Mouse (Mus musculus): ENCODE measurements around the gene E2f8. TPM values are rescaled to one million over a fixed set of nuclear protein-coding genes. Genes with fewer than 3 reads are reported as not detected.

Gene E2f8
- total and polyA plus RNA-seq, 3 experiments: 8.9 to 49.4 (median 39.3) TPM

- Histone ChIP-seq H3K4me3 (ENCODE audit: control insufficient read depth in 1 of 2, insufficient read depth in 1 of 2, low read depth in 2 of 2, low read length in 2 of 2) (peak overlapping the region; percentile 12 to 63; a peak in 3 of 4 replicates), H3K79me2 (ENCODE audit: control insufficient read depth, insufficient read depth, low read length, poor library complexity) (no peaks in the 10 kb centered on the region), H3K9ac (ENCODE audit: control insufficient read depth, low read depth, low read length, poor library complexity, severe bottlenecking) (peak overlapping the region; percentile 41), H3K27ac (ENCODE audit: control insufficient read depth, low read depth, low read length) (no peak overlapping the region), H3K9me3 (replicated peaks; ENCODE audit: insufficient read depth, low read length) (no peaks in the 10 kb centered on the region), H3K36me3 (ENCODE audit: control insufficient read depth in 1 of 2, insufficient read depth in 2 of 2, low read length in 2 of 2) (no peaks in the 10 kb centered on the region), H3K27me3 (ENCODE audit: control insufficient read depth in 1 of 2, insufficient read depth in 2 of 2, low read length in 2 of 2) (peaks cover 1 to 3% of the 10 kb centered on the region in 2 experiments; a peak in 2 of 4 replicates), H3K4me1 (ENCODE audit: control insufficient read depth in 1 of 2, insufficient read depth in 2 of 2, low read length in 2 of 2) (peaks cover 0 to 2% of the 10 kb centered on the region in 2 experiments; a peak in 1 of 4 replicates)
- peak; percentile 65 for DNase-seq (ENCODE audit: low read depth, low spot score)
- TF ChIP-seq RAD21 (IDR thresholded peaks at IDR 0.05; ENCODE audit: low read depth, low read length) (peak; percentile 71), CTCF (IDR thresholded peaks at IDR 0.05 in 2 of 3, conservative IDR thresholded peaks at IDR 0.05 in 1 of 3; ENCODE audit: control insufficient read depth in 1 of 3, insufficient read depth in 1 of 3, low read depth in 2 of 3, low read length in 3 of 3, poor library complexity in 1 of 3, severe bottlenecking in 1 of 3) (peak; percentile 82 to 89 (median 87)), SMC3 (IDR thresholded peaks at IDR 0.05; ENCODE audit: low read depth, low read length) (peak; percentile 87), ZC3H11A (IDR thresholded peaks at IDR 0.05; ENCODE audit: low read depth, low read length) (peak; percentile 57), USF1 (IDR thresholded peaks at IDR 0.05; ENCODE audit: low read depth, low read length) (no peak)
Measured at GRCm38 (mm10) chr7:48894152-48894551, 12.8 kb upstream of the E2f8 start.

- H3K9me3 ChIP-seq (replicated peaks; ENCODE audit: insufficient read depth, low read length): no peaks in the 10 kb centered on the region
- H3K4me3 ChIP-seq (ENCODE audit: control insufficient read depth in 1 of 2, insufficient read depth in 1 of 2, low read depth in 2 of 2, low read length in 2 of 2): no peak overlapping the region
- no peak overlapping the region for H3K9ac ChIP-seq (ENCODE audit: control insufficient read depth, low read depth, low read length, poor library complexity, severe bottlenecking)
- no peaks in the 10 kb centered on the region for H3K79me2 ChIP-seq (ENCODE audit: control insufficient read depth, insufficient read depth, low read length, poor library complexity)
- no peak overlapping the region for H3K27ac ChIP-seq (ENCODE audit: control insufficient read depth, low read depth, low read length)
- DNase-seq (ENCODE audit: low read depth, low spot score): no peak
- peaks cover 3 to 4% of the 10 kb centered on the region in 2 experiments; a peak in 2 of 4 replicates for H3K27me3 ChIP-seq (ENCODE audit: control insufficient read depth in 1 of 2, insufficient read depth in 2 of 2, low read length in 2 of 2)
- 0 out of 4 replicates have a peak, but pooled peaks cover 0 to 2% of the 10 kb centered on the region in 2 experiments for H3K4me1 ChIP-seq (ENCODE audit: control insufficient read depth in 1 of 2, insufficient read depth in 2 of 2, low read length in 2 of 2)
- no peaks in the 10 kb centered on the region for H3K36me3 ChIP-seq (ENCODE audit: control insufficient read depth in 1 of 2, insufficient read depth in 2 of 2, low read length in 2 of 2)
- no peak for TF ChIP-seq ELF1 (IDR thresholded peaks at IDR 0.05; ENCODE audit: low read depth, low read length)
- no peak for TF ChIP-seq SIN3A (IDR thresholded peaks at IDR 0.05; ENCODE audit: low read length)
- no peak for TF ChIP-seq SMC3 (IDR thresholded peaks at IDR 0.05; ENCODE audit: low read depth, low read length)
- TF ChIP-seq GABPA (IDR thresholded peaks at IDR 0.05; ENCODE audit: low read depth, low read length): no peak
- no peak for TF ChIP-seq MEF2A (IDR thresholded peaks at IDR 0.05; ENCODE audit: extremely low read depth, insufficient replicate concordance, low read depth, low read length, poor library complexity, severe bottlenecking)
- no peak for TF ChIP-seq MAZ (IDR thresholded peaks at IDR 0.05; ENCODE audit: low read depth, low read length)
- TF ChIP-seq ETS1 (IDR thresholded peaks at IDR 0.05; ENCODE audit: low read depth, low read length): no peak
- no peak for TF ChIP-seq TBP (IDR thresholded peaks at IDR 0.05; ENCODE audit: low read depth, low read length)
- TF ChIP-seq POLR2AphosphoS5 (IDR thresholded peaks at IDR 0.05; ENCODE audit: borderline replicate concordance, low read depth, low read length): no peak
- TF ChIP-seq EP300 (IDR thresholded peaks at IDR 0.05; ENCODE audit: low read depth in 1 of 2, low read length in 2 of 2): no peak
- no peak for TF ChIP-seq MAX (IDR thresholded peaks at IDR 0.05; ENCODE audit: low read length)
- TF ChIP-seq RCOR1 (IDR thresholded peaks at IDR 0.05; ENCODE audit: low read depth, low read length): no peak
- TF ChIP-seq TAL1 (IDR thresholded peaks at IDR 0.05; ENCODE audit: low read length): no peak
- TF ChIP-seq MXI1 (IDR thresholded peaks at IDR 0.05; ENCODE audit: low read depth, low read length): no peak
- TF ChIP-seq MAFK (IDR thresholded peaks at IDR 0.05; ENCODE audit: borderline replicate concordance, low read depth, low read length): no peak
- TF ChIP-seq E2F4 (IDR thresholded peaks at IDR 0.05; ENCODE audit: borderline replicate concordance, low read depth, low read length): no peak
- TF ChIP-seq CHD2 (IDR thresholded peaks at IDR 0.05; ENCODE audit: low read length): no peak
- no peak for TF ChIP-seq NELFE (IDR thresholded peaks at IDR 0.05; ENCODE audit: low read depth, low read length)
Measured at GRCm38 (mm10) chr7:48893093-48893492, 11.7 kb upstream of the E2f8 start.

Measured in MEL (cell line).